Mouse (Mus musculus) heart, postnatal 0 days (tissue): ENCODE measurements around the gene Col18a1. TPM values are rescaled to one million over a fixed set of nuclear protein-coding genes. Genes with fewer than 3 reads are reported as not detected.

Experiments
- ATAC-seq: fragments of 200-750 bp; cut with Nextera tagmentation; 2 replicates; pipeline ENCODE4 v1.8.0; 2017; ENCODE audit warnings: low read depth, moderate number of reproducible peaks, moderate library complexity; ENCODE audit not compliant: insufficient read depth
- DNase-seq: peaks from one replicate; pipeline ENCODE4 v3.0.0-alpha.2; 2016; ENCODE audit warnings: low spot score
- H3K27ac ChIP-seq: fragments of 300-500 bp; sonication (generic); 2 replicates; pipeline ENCODE4 v1.5.1; 2014; ENCODE audit warnings: low read depth, mild to moderate bottlenecking
- H3K27me3 ChIP-seq: fragments of 300-500 bp; sonication (generic); 2 replicates; pipeline ENCODE4 v1.6.1; 2014; ENCODE audit warnings: low read length, mixed read lengths; ENCODE audit not compliant: control insufficient read depth, insufficient read depth
- H3K36me3 ChIP-seq: fragments of 300-500 bp; sonication (generic); replicated peaks from 2 replicates; pipeline ENCODE4 v1.6.1; 2014; ENCODE audit warnings: low read length, mixed read lengths; ENCODE audit not compliant: control insufficient read depth, insufficient read depth
- H3K4me1 ChIP-seq: fragments of 300-500 bp; sonication (generic); 2 replicates; pipeline ENCODE4 v1.6.1; 2014; ENCODE audit warnings: antibody characterized with exemption; ENCODE audit not compliant: control insufficient read depth, insufficient read depth
- H3K4me2 ChIP-seq: fragments of 300-500 bp; sonication (generic); 2 replicates; pipeline ENCODE4 v1.6.1; 2014; ENCODE audit warnings: low read depth, mild to moderate bottlenecking, low read length, moderate library complexity
- H3K4me3 ChIP-seq: fragments of 300-500 bp; sonication (generic); 2 replicates; pipeline ENCODE4 v1.5.1; 2014; ENCODE audit warnings: low read depth, low read length
- H3K9ac ChIP-seq: fragments of 300-500 bp; sonication (generic); replicated peaks from 2 replicates; pipeline ENCODE4 v1.6.1; 2014; ENCODE audit warnings: low read depth, low read length, mixed read lengths
- H3K9me3 ChIP-seq: fragments of 300-500 bp; sonication (generic); replicated peaks from 2 replicates; pipeline ENCODE4 v1.6.1; 2016; ENCODE audit warnings: low read length; ENCODE audit not compliant: control insufficient read depth
- CTCF ChIP-seq: IDR thresholded peaks from 2 replicates; pipeline ENCODE4 v1.5.1; 2016; ENCODE audit warnings: antibody characterized with exemption, control low read depth, low read depth
- EP300 ChIP-seq: IDR thresholded peaks from 2 replicates; pipeline ENCODE4 v1.6.1; 2016; ENCODE audit warnings: antibody characterized with exemption, low read depth
- WGBS: fragments of 180-500 bp; shearing (Covaris S2); extraction: QIAGEN DNeasy Blood & Tissue Kit; methylation state at CpG from one replicate; pipeline ENCODE4 v1.1.7; 2014; 5-methylcytosine and 5-hydroxymethylcytosine counted together
- polyA plus RNA-seq: library from polyadenylated mRNA; unstranded; fragments of >200 nt; fragmentation: Nextera tagmentation; extraction: Ambion mirVana; gene quantifications from 2 replicates; pipeline ENCODE4 v1.2.1, GENCODE M21; 2015
- total RNA-seq: library from RNA; depleted of rRNA; stranded (reverse); fragments of >200 nt; gene quantifications from 2 replicates; pipeline ENCODE4 v1.2.3, GENCODE M21; 2014; ENCODE audit warnings: low replicate concordance

The Col18a1 gene
- total and polyA plus RNA-seq, 2 experiments from 2014 or later = 47.3 to 130 TPM

GRCm38 (mm10) chr10:77164041-77164436, 2.3 kb downstream of the Col18a1 start:
- H3K36me3 ChIP-seq = no peaks in the 10 kb centered on the region
- 59% methylated on average over 5 of the region's 5 CpGs for WGBS
- H3K4me2 ChIP-seq = peak overlapping the region; percentile 68; the same call in 1 of the 2 replicates
- no peaks in the 10 kb centered on the region for H3K9me3 ChIP-seq
- peaks cover 32% of the 10 kb centered on the region; the same call in 1 of the 2 replicates for H3K27me3 ChIP-seq
- peaks cover 23% of the 10 kb centered on the region for H3K4me1 ChIP-seq
- DNase-seq = no peak
- no peak overlapping the region for H3K27ac ChIP-seq
- H3K4me3 ChIP-seq = 0 out of 2 replicates have a peak overlapping the region, but pooled peaks have one; percentile 52
- no peak for TF ChIP-seq CTCF
- no peak for TF ChIP-seq EP300
- no peak overlapping the region for H3K9ac ChIP-seq
- no peak for ATAC-seq

GRCm38 (mm10) chr10:77163392-77163977, 2.9 kb downstream of the Col18a1 start:
- no peak for ATAC-seq
- Histone ChIP-seq H3K4me1 (peaks cover 28% of the 10 kb centered on the region), H3K36me3 (no peaks in the 10 kb centered on the region), H3K4me3 (no peak overlapping the region), H3K9ac (no peak overlapping the region), H3K9me3 (no peaks in the 10 kb centered on the region), H3K27ac (no peak overlapping the region), H3K27me3 (peaks cover 32% of the 10 kb centered on the region; the same call in 1 of the 2 replicates), H3K4me2 (peak overlapping the region; percentile 68; the same call in 1 of the 2 replicates)
- TF ChIP-seq CTCF (no peak), EP300 (no peak)
- 67% methylated on average over 4 of the region's 4 CpGs for WGBS
- no peak for DNase-seq

DNA sequence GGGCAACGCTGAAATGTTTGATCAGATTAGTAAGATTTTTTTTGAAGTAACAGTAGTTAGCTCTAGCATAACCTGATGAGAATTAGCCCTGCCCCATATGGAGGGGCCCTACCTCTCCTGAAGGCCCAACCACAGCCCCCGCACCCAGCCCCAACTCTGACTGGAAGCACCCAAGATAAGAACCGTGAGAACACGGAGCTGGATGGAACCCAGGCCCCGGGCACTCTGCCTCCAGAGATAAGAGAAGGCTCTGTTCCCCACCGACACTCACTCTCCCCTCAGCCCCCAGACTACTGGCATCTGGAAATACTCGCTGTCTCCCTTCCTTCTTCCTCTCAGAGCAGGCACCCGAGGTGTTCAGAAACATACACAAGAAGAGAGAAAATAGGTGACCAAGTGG, 6.8 kb downstream of the Col18a1 start:
- 0 out of 2 replicates have a peak overlapping the region, but pooled peaks have one; percentile 10 for H3K4me2 ChIP-seq
- WGBS = 3% methylated on average over 8 of the region's 8 CpGs
- TF ChIP-seq CTCF = no peak
- no peak for TF ChIP-seq EP300
- H3K36me3 ChIP-seq = no peaks in the 10 kb centered on the region
- H3K4me3 ChIP-seq = no peak overlapping the region
- DNase-seq (no peak), ATAC-seq (peak; percentile 65)
- no peak overlapping the region for H3K9ac ChIP-seq
- peaks cover 36% of the 10 kb centered on the region for H3K4me1 ChIP-seq
- H3K27ac ChIP-seq = no peak overlapping the region
- H3K27me3 ChIP-seq = 0 out of 2 replicates have a peak, but pooled peaks cover 1% of the 10 kb centered on the region
- H3K9me3 ChIP-seq = no peaks in the 10 kb centered on the region

GRCm38 (mm10) chr10:77158948-77159347, 7.4 kb downstream of the Col18a1 start:
- no peak overlapping the region for H3K4me2 ChIP-seq
- no peaks in the 10 kb centered on the region for H3K36me3 ChIP-seq
- no peak for TF ChIP-seq CTCF
- TF ChIP-seq EP300 = no peak
- H3K27me3 ChIP-seq = no peaks in the 10 kb centered on the region
- ATAC-seq (no peak), DNase-seq (no peak)
- H3K9ac ChIP-seq = no peak overlapping the region
- 22% methylated on average over 3 of the region's 3 CpGs for WGBS
- H3K4me1 ChIP-seq = peaks cover 39% of the 10 kb centered on the region
- no peaks in the 10 kb centered on the region for H3K9me3 ChIP-seq
- H3K27ac ChIP-seq = 0 out of 2 replicates have a peak overlapping the region, but pooled peaks have one; percentile 13
- H3K4me3 ChIP-seq = no peak overlapping the region

- Histone ChIP-seq H3K4me2 (no peak overlapping the region), H3K27me3 (no peaks in the 10 kb centered on the region), H3K9ac (no peak overlapping the region), H3K36me3 (no peaks in the 10 kb centered on the region), H3K4me1 (peaks cover 42% of the 10 kb centered on the region), H3K4me3 (no peak overlapping the region), H3K9me3 (no peaks in the 10 kb centered on the region), H3K27ac (no peak overlapping the region)
- no peak for DNase-seq
- 52% methylated on average over 11 of the region's 11 CpGs for WGBS
- ATAC-seq = no peak; the same call in 1 of the 2 replicates
- no peak for TF ChIP-seq EP300
- TF ChIP-seq CTCF = no peak; the same call in 1 of the 2 replicates
These were observed 8.9 kb downstream of the Col18a1 start for GRCm38 (mm10) chr10:77157245-77158019.
